Mouse (Mus musculus): ENCODE results near the gene Coq10a. TPM values are rescaled to one million over a fixed set of nuclear protein-coding genes. Genes with fewer than 3 reads are reported as not detected.

Gene Coq10a
- 23.1 and 23.6 TPM in 2 replicates for total RNA-seq (2017)

- ATAC-seq (ENCODE audit: extremely low read depth, insufficient number of reproducible peaks, low FRiP score, poor library complexity, severe bottlenecking), result peak; percentile 88
Observed at GRCm38 (mm10) chr10:128368402-128369217, at the start of gene Coq10a. Gene Coq10a (minus strand): TSS chr10:128368997.

DNA sequence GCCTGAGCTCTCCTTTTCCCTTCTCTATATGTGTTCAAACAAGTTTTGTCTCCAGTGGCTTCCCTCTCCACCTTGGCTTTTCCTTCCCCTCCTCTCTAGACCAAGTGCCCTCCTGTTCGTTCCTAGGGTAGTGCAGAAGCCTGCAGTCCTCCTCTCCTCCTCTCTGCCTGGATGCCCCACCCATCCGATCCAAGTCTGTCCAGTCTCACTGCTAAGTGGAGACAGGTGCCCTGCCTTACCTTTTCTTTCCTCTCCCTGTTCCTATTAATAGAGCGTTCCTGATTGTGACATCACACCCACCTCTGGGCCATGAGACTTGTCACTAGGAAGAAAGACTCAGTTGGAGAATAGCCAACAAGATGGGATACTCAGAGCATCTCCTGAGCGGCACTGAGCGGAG, 46.1 kb upstream of the Coq10a start:
- no peak for ATAC-seq (ENCODE audit: extremely low read depth, insufficient number of reproducible peaks, low FRiP score, poor library complexity, severe bottlenecking)

DNA sequence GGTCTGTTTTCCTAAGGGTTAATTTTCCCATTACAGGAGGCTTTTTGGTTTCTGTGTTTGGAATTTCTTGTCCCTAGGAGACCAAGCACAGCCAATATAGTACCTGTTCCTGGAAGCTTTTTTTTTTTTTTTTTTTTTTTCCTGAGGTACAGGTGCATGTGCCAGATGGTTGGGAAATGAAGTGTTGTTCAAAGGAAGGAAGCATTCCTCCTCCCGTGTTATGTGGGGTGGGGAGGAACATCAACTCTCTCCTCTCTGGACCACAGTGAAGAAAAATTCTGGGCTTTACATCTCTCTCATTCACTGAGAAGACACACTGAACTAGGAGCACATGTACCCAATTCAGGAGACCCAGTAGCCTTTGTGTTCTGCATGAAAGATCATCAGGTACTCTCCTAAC, 44.3 kb upstream of the Coq10a start:
- ATAC-seq (ENCODE audit: extremely low read depth, insufficient number of reproducible peaks, low FRiP score, poor library complexity, severe bottlenecking), result no peak

GRCm38 (mm10) chr10:128412558-128412957, 43.8 kb upstream of the Coq10a start:
- ATAC-seq (ENCODE audit: extremely low read depth, insufficient number of reproducible peaks, low FRiP score, poor library complexity, severe bottlenecking), result no peak

DNA sequence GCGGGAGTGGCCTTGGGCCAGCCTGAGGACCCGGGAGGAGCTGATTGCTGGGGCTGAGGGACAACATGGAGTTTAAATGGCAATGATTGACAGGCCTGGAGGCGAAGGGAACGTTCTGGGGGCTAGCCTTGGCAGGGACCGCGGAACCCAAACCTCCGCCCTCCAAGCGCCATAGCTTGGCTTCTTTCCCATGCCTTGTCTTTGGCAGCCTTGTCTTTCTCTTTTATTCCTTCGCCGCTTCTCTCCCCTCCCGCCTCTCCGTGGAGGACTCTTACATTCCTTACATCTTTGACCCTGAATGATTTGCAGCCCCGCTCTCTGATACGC, 43.2 kb upstream of the Coq10a start:
- no peak for ATAC-seq (ENCODE audit: extremely low read depth, insufficient number of reproducible peaks, low FRiP score, poor library complexity, severe bottlenecking)

DNA sequence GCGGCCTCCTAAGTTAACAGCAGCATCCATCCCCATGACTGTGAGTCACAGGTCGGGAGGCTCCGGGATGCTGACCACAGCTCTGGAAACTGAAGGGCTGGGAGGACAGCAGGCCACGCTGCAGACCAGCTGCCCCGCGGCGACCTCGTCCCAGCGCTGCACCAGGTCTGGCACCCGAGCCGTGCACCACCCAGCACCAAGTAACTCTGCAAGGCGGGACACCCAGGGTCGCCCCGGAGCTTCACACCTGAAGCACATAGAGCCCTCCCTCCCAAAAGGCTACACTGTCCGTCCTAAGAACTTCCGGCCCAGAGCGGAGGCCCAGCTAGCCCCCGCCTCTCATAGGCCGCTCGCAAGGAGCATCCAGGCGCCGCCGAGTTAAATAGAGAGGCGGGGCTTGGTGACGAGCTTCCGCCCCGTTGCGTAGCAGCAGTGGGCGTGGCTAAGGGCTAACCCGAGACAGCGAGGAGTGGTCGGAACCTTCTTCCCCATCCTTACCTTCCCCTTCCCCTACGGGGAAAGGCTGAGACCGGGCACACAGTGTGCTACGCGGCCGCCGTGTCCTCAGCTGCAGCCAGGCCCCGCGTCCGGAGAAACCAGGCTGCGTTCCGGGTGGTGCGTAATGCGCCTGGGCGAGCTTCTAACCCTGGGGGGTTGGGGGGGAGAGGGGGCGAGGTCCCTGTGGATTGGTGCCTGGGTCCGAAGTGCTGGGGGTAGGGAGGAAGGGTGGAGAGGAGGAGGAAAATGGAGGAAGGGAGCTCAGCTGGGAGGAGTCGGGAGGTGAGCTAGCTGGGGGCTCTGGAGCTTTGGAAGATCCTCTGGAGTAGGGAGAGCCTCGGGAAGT, 42.6 kb upstream of the Coq10a start, which contains the start of the genes Nabp2 and Rnf41:
Gene Nabp2 (minus strand): TSS at position 282 of the 844 bp plus-strand sequence.
Gene Rnf41 (plus strand): TSS at position 447 of the 844 bp plus-strand sequence.
- peak; percentile 86 for ATAC-seq (ENCODE audit: extremely low read depth, insufficient number of reproducible peaks, low FRiP score, poor library complexity, severe bottlenecking)

DNA sequence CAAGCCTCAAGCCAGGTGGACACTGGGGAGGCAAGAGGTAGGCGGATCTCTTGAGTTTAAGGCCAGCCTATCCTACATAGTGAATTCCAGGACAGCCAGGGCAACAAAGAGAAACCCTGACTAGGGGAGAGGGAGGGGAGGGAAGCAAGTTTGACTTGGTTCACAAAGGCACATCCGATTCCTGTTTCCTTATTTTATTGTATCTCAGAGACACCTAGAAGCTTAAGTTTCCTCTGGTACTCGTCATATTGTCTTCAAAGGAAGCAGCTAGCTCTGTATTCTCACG, 41.7 kb upstream of the Coq10a start:
- no peak for ATAC-seq (ENCODE audit: extremely low read depth, insufficient number of reproducible peaks, low FRiP score, poor library complexity, severe bottlenecking)

GRCm38 (mm10) chr10:128409692-128410559, 41.1 kb upstream of the Coq10a start:
- peak; percentile 85 for ATAC-seq (ENCODE audit: extremely low read depth, insufficient number of reproducible peaks, low FRiP score, poor library complexity, severe bottlenecking)

DNA sequence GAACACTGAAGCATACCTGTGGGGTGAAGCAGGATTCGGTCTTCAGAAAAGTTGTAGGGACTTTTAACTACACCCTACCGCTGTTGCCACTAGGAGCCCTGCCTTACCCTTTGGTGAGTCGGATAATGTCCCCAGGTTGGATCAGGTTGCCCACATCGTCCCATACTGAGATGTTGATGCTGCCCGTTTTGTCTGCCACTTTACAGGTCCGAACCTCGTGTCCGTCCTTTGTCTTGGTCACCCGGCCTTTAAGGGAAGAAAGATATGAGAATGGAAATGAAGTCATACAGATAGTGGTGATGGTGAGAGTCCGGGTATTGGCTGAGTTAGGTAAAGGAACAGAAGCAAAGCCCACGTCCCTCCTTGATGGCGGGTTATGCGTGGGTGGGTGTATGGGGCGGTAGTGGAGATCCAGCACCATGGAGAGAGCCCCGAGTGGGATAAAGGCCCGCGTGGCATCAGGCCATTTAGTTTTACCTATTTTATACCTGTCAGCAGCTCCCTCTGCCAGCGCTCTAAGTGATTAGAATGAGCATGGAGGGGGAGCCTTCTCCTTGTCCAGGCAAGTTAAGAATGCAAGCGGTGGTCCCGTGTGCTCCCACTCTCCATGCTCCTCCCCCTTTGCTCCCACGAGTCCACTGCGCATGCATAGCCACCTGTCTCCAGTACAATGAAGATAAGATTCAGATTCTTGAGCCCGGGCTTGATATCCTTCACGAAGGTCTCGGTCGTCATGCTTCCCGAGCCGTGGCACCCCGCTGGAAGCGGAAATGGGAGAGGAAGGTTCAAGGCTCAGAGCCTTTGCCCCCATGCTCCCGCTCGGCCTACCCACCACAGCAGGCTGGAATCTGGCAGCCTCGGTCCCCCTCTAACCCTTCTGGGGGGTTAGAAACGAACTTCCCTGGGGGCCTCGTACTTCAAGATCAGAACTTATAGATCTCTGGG, 40.1 kb upstream of the Coq10a start:
- ATAC-seq (ENCODE audit: extremely low read depth, insufficient number of reproducible peaks, low FRiP score, poor library complexity, severe bottlenecking), result no peak

- ATAC-seq (ENCODE audit: extremely low read depth, insufficient number of reproducible peaks, low FRiP score, poor library complexity, severe bottlenecking), result no peak
Observed at GRCm38 (mm10) chr10:128403931-128404330, 35.1 kb upstream of the Coq10a start.

DNA sequence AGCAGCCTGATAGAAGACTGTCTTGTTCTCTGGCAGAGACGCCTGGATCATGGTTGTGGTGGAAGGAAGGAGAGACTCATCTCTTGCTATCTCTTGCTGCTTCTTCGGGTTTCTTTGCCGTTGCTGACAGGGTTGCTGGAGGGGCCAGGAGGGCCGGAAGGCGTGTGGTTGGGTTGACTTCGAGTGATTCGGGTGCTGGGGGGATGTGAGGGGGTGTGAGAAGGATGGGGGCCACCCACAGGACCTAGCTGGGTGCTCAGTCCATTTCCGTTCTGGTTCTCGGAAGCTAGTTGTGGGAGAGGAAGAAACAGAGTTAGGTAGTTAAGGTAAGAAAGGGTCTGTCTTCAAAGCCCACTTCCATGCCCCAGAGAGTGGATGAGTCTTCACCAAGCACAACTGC, 32.8 kb upstream of the Coq10a start:
- ATAC-seq (ENCODE audit: extremely low read depth, insufficient number of reproducible peaks, low FRiP score, poor library complexity, severe bottlenecking), result no peak

DNA sequence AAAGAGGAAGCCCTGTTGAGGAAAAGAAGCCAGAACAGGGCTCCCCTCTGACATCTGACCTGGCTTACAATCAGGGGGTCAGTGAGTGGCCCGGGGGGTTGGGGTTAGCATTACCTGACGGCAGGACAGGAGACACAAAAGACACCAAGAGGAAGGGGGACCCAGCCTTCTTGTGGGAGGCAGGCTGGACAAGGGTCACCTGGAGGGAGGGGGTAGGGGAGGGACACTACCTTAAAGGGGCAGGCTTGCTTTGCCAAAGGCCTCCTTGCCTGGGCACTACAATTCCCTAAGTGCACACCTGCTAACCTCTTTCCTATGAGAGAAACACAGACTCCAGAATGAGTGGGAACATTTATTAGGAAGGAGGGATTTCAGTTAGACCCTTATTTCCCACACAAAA, 32.3 kb upstream of the Coq10a start, which contains the start of gene Slc39a5:
Gene Slc39a5 (minus strand): TSS at position 174 of the 400 bp plus-strand sequence.
- ATAC-seq (ENCODE audit: extremely low read depth, insufficient number of reproducible peaks, low FRiP score, poor library complexity, severe bottlenecking), result no peak

GRCm38 (mm10) chr10:128400338-128400737, 31.5 kb upstream of the Coq10a start:
- no peak for ATAC-seq (ENCODE audit: extremely low read depth, insufficient number of reproducible peaks, low FRiP score, poor library complexity, severe bottlenecking)

GRCm38 (mm10) chr10:128397466-128397865, 28.7 kb upstream of the Coq10a start:
- ATAC-seq (ENCODE audit: extremely low read depth, insufficient number of reproducible peaks, low FRiP score, poor library complexity, severe bottlenecking), result no peak

DNA sequence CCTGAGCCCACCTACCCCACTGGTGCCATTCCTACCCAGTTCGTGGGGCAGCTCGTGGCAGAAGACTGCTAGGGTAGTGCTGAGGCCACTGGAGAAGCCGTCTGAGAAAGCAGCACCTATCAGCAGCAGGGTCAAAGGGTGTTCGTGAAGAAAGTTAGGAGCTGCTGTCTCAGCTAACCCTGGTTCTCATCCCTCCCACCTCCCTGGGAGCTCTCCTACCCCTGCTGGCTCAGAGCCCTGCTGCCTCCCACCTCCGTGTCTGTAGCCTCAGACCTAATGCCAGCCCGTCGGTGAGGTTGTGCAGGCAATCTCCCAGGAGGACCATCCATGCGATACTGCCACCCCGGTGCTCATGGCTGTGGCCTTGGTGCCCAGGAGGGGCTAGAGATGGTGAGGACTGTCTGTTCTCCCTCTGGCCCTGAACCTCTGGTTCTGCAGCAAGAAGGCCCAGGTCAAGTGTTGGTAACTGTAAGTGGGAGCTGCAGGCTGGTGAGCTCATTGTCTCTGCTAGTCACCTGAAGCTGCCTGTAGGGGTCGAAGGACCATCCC, 28.0 kb upstream of the Coq10a start:
- no peak for ATAC-seq (ENCODE audit: extremely low read depth, insufficient number of reproducible peaks, low FRiP score, poor library complexity, severe bottlenecking)

DNA sequence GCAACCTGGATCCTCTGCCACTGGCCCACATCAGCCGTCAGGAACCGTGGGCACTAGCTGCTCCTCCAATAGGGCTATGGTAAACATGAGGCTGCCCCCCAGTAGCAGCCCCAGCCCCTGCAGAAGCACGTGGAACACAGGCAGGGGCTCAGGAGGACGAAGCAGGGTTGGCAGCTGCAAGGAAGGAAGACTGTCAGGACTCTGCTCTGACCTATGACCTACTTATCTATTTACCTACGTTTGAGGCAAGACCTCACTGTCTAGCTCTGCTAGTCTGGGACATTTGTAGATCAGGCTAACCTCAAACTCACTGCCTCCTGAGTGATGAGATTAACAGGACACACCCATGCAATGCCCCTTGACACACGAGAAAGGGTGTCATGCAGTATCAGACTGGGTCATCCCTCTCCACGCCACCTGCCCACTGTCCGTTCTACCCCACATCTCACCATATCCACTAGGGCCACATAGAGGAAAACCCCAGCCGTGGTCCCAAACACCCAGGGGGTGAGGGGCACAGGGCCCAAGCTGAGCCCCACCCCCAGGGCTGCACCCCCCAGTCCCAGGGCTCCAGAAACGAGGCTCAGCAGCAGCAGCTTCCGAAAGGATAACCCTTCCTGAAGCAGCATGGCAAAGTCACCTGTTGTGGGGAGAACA, 27.3 kb upstream of the Coq10a start:
- ATAC-seq (ENCODE audit: extremely low read depth, insufficient number of reproducible peaks, low FRiP score, poor library complexity, severe bottlenecking), result no peak

GRCm38 (mm10) chr10:128391850-128392249, 23.1 kb upstream of the Coq10a start:
- ATAC-seq (ENCODE audit: extremely low read depth, insufficient number of reproducible peaks, low FRiP score, poor library complexity, severe bottlenecking), result no peak
